Mouse (Mus musculus): ENCODE results near the gene Olfr1437.
"Not testable (repeated sequence)": the region's sequence is repeated elsewhere in the genome, so short reads cannot be mapped to it uniquely, and the experiment has no call there.

Gene Olfr1437

GRCm38 (mm10) chr19:12325001-12325400, at the start of gene Olfr1437:
TSS of gene Olfr1437 (minus strand) at chr19:12325101.
- no peak for DNase-seq (ENCODE audit: low spot score)

- no peak for DNase-seq (ENCODE audit: low spot score)
Observed at GRCm38 (mm10) chr19:12374465-12375025, 49.6 kb upstream of the Olfr1437 start.

- DNase-seq (ENCODE audit: low spot score), result no peak
Observed at GRCm38 (mm10) chr19:12373004-12373403, 48.1 kb upstream of the Olfr1437 start.

- no peak for DNase-seq (ENCODE audit: low spot score)
Observed at GRCm38 (mm10) chr19:12335810-12336209, 10.9 kb upstream of the Olfr1437 start, which contains the start of gene Olfr1438-ps1. TSS of gene Olfr1438-ps1 (minus strand) at chr19:12335910.

DNA sequence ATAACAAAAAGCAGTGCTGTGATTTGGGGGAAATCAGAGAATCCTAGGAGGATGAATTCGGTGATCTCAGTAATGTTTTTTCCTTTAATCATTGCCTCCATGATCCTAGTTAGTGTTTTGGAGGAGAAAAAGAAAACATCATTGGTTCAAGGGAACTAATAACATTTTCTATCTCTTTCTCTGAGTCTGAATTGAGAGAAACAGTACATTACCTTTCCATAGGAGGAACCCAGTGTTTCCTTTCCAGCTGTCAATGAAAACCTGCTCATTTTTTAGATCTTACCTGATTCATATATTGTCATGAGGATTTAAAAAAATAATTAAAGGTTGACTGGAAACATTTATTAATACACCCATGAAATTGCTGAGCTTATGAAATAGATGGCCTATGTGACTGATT, 25.9 kb downstream of the Olfr1437 start, which contains the start of gene Olfr1436:
Olfr1436 (minus strand) TSS at position 101 of the 400 bp plus-strand sequence.
- DNase-seq (ENCODE audit: low spot score), result not testable (repeated sequence)

DNA sequence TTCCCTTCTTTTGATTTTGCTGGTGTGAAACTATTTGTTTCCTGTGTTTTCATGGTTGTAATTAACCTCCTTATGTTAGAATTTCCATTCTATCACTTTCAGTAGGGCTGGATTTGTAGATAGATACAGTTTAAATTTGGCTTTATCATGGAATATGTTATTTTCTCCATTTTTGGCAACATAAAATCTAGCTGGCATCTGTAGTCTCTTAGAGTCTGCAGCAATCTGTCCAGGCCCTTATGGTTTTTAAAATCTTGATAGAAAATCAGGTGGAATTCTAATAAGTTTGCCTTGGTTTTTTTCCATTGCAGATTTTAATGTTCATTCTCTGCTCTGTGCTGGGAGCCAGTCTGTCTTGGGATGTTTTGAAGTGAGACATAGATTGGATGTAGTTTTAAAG, 31.9 kb downstream of the Olfr1437 start:
- no peak for DNase-seq (ENCODE audit: low spot score)

GRCm38 (mm10) chr19:12279554-12279953, 45.3 kb downstream of the Olfr1437 start, which contains the start of gene Olfr1434:
TSS of gene Olfr1434 (plus strand) at chr19:12279854.
- DNase-seq (ENCODE audit: low spot score), result no peak

Data from MN1 (cell line).